Mouse (Mus musculus) mesoderm, embryonic 11.5 days (tissue): Measurements from ENCODE around the gene Rapgef5.

Experiments used
- DNase-seq: peaks from one replicate; pipeline ENCODE4 v3.0.0-alpha.2; 2012; ENCODE audit warnings: low read depth, low spot score

Gene Rapgef5

GRCm38 (mm10) chr12:117605966-117606365, 89.7 kb downstream of the Rapgef5 start:
- DNase-seq: no peak

GRCm38 (mm10) chr12:117612715-117613114, 96.4 kb downstream of the Rapgef5 start:
- no peak for DNase-seq

- DNase-seq: no peak
Observed at GRCm38 (mm10) chr12:117619523-117620023, 103.3 kb downstream of the Rapgef5 start.

- DNase-seq: no peak
Observed at GRCm38 (mm10) chr12:117622972-117623371, 106.7 kb downstream of the Rapgef5 start.

GRCm38 (mm10) chr12:117627311-117627710, 111.0 kb downstream of the Rapgef5 start:
- peak; percentile 69 for DNase-seq

- DNase-seq: peak; percentile 29
Observed at GRCm38 (mm10) chr12:117628321-117629093, 112.2 kb downstream of the Rapgef5 start.

GRCm38 (mm10) chr12:117632133-117632532, 115.9 kb downstream of the Rapgef5 start:
- DNase-seq: no peak

- DNase-seq: no peak
Observed at GRCm38 (mm10) chr12:117636139-117636772, 120.0 kb downstream of the Rapgef5 start.

- DNase-seq: no peak
Observed at GRCm38 (mm10) chr12:117636969-117637368, 120.7 kb downstream of the Rapgef5 start.

GRCm38 (mm10) chr12:117638833-117639232, 122.6 kb downstream of the Rapgef5 start:
- DNase-seq: no peak

- DNase-seq: no peak
Observed at GRCm38 (mm10) chr12:117639356-117640121, 123.3 kb downstream of the Rapgef5 start.

- DNase-seq: no peak
Observed at GRCm38 (mm10) chr12:117642512-117642911, 126.2 kb downstream of the Rapgef5 start.

GRCm38 (mm10) chr12:117645771-117646170, 129.5 kb downstream of the Rapgef5 start:
- DNase-seq: no peak

- no peak for DNase-seq
Observed at GRCm38 (mm10) chr12:117653920-117654472, 137.7 kb downstream of the Rapgef5 start.

GRCm38 (mm10) chr12:117656935-117657334, 140.7 kb downstream of the Rapgef5 start:
- no peak for DNase-seq

GRCm38 (mm10) chr12:117657766-117658165, 141.5 kb downstream of the Rapgef5 start:
- DNase-seq: no peak

GRCm38 (mm10) chr12:117658821-117659220, 142.5 kb downstream of the Rapgef5 start:
- no peak for DNase-seq

GRCm38 (mm10) chr12:117660361-117660760, 144.1 kb downstream of the Rapgef5 start:
- DNase-seq: no peak

GRCm38 (mm10) chr12:117661871-117662270, 145.6 kb downstream of the Rapgef5 start:
- DNase-seq: no peak

- DNase-seq: no peak
Observed at GRCm38 (mm10) chr12:117663637-117664036, 147.4 kb downstream of the Rapgef5 start.

GRCm38 (mm10) chr12:117664644-117665043, 148.4 kb downstream of the Rapgef5 start:
- no peak for DNase-seq

- no peak for DNase-seq
Observed at GRCm38 (mm10) chr12:117666391-117666790, 150.1 kb downstream of the Rapgef5 start.
